Mouse (Mus musculus) midbrain, embryonic 14.5 days (tissue): ENCODE measurements around the gene Agmo. TPM values are rescaled to one million over a fixed set of nuclear protein-coding genes. Genes with fewer than 3 reads are reported as not detected.
A peak's percentile ranks its signal among the peaks of the same experiment; 100 is the strongest.

Source experiments
- ATAC-seq: fragments of 200-750 bp; cut with Nextera tagmentation; 2 replicates; pipeline ENCODE4 v1.8.0; 2017; ENCODE audit warnings: moderate number of reproducible peaks, moderate library complexity; ENCODE audit not compliant: low FRiP score, low TSS enrichment
- DNase-seq: peaks from one replicate; pipeline ENCODE4 v3.0.0-alpha.2; 2015
- H3K27ac ChIP-seq: fragments of 300-500 bp; sonication (generic); replicated peaks from 2 replicates; pipeline ENCODE4 v1.5.1; 2014; ENCODE audit warnings: mild to moderate bottlenecking, low read depth, low read length, moderate library complexity
- H3K27me3 ChIP-seq: fragments of 300-500 bp; sonication (generic); 2 replicates; pipeline ENCODE4 v1.6.1; 2014; ENCODE audit warnings: low read length, control low read depth, mixed read lengths; ENCODE audit not compliant: control insufficient read depth, insufficient read depth
- H3K36me3 ChIP-seq: fragments of 300-500 bp; sonication (generic); 2 replicates; pipeline ENCODE4 v1.6.1; 2014; ENCODE audit warnings: low read length, control low read depth; ENCODE audit not compliant: control insufficient read depth, insufficient read depth
- H3K4me1 ChIP-seq: fragments of 300-500 bp; sonication (generic); 2 replicates; pipeline ENCODE4 v1.6.1; 2014; ENCODE audit warnings: mild to moderate bottlenecking, antibody characterized with exemption, low read length, control low read depth; ENCODE audit not compliant: control insufficient read depth, insufficient read depth
- H3K4me2 ChIP-seq: fragments of 300-500 bp; sonication (generic); 2 replicates; pipeline ENCODE4 v1.6.1; 2014; ENCODE audit warnings: mild to moderate bottlenecking, low read length, moderate library complexity
- H3K4me3 ChIP-seq: fragments of 300-500 bp; sonication (generic); replicated peaks from 2 replicates; pipeline ENCODE4 v1.5.1; 2014; ENCODE audit warnings: low read depth, low read length
- H3K9ac ChIP-seq: fragments of 300-500 bp; sonication (generic); replicated peaks from 2 replicates; pipeline ENCODE4 v1.6.1; 2014; ENCODE audit warnings: mild to moderate bottlenecking, low read length, moderate library complexity
- H3K9me3 ChIP-seq: fragments of 300-500 bp; sonication (generic); 2 replicates; pipeline ENCODE4 v1.6.1; 2016; ENCODE audit warnings: low read length, control low read depth, mixed read lengths; ENCODE audit not compliant: control insufficient read depth
- WGBS: fragments of 180-500 bp; shearing (Covaris S2); extraction: QIAGEN DNeasy Blood & Tissue Kit; methylation state at CpG from one replicate; pipeline ENCODE4 v1.1.7; 2014; 5-methylcytosine and 5-hydroxymethylcytosine counted together
- polyA plus RNA-seq: library from polyadenylated mRNA; unstranded; fragments of >200 nt; fragmentation: Nextera tagmentation; extraction: Ambion mirVana; gene quantifications from 2 replicates; pipeline ENCODE4 v1.2.1, GENCODE M21; 2014

Gene Agmo
- polyA plus RNA-seq, 1 experiment from 2014 or later: 0.47 TPM

GRCm38 (mm10) chr12:37268636-37269152 is 27.3 kb downstream of the Agmo start:
- no peak overlapping the region for H3K4me2 ChIP-seq
- H3K9me3 ChIP-seq: no peaks in the 10 kb centered on the region
- ATAC-seq (no peak), DNase-seq (no peak)
- no peak overlapping the region for H3K4me3 ChIP-seq
- H3K4me1 ChIP-seq: 0 out of 2 replicates have a peak, but pooled peaks cover 2% of the 10 kb centered on the region
- no peaks in the 10 kb centered on the region for H3K36me3 ChIP-seq
- H3K27ac ChIP-seq: no peak overlapping the region
- WGBS: 76% methylated on average over 6 of the region's 6 CpGs
- no peak overlapping the region for H3K9ac ChIP-seq
- no peaks in the 10 kb centered on the region for H3K27me3 ChIP-seq

GRCm38 (mm10) chr12:37272660-37273059 is 31.2 kb downstream of the Agmo start:
- DNase-seq: peak; percentile 15
- Histone ChIP-seq H3K4me2 (no peak overlapping the region), H3K9me3 (no peaks in the 10 kb centered on the region), H3K27me3 (no peaks in the 10 kb centered on the region), H3K9ac (no peak overlapping the region), H3K4me1 (no peaks in the 10 kb centered on the region), H3K36me3 (no peaks in the 10 kb centered on the region), H3K27ac (no peak overlapping the region), H3K4me3 (no peak overlapping the region)
- 77% methylated on average over 3 of the region's 3 CpGs for WGBS
- ATAC-seq: no peak

GRCm38 (mm10) chr12:37273964-37274657 is 32.7 kb downstream of the Agmo start:
- H3K4me1 ChIP-seq: no peaks in the 10 kb centered on the region
- DNase-seq (peak; percentile 12), ATAC-seq (peak; percentile 49; the same call in 1 of the 2 replicates)
- no peak overlapping the region for H3K4me2 ChIP-seq
- WGBS: 77% methylated on average over 5 of the region's 5 CpGs
- no peaks in the 10 kb centered on the region for H3K27me3 ChIP-seq
- H3K27ac ChIP-seq: 0 out of 2 replicates have a peak overlapping the region, but pooled peaks have one; percentile 8
- no peaks in the 10 kb centered on the region for H3K9me3 ChIP-seq
- H3K9ac ChIP-seq: no peak overlapping the region
- H3K4me3 ChIP-seq: no peak overlapping the region
- H3K36me3 ChIP-seq: no peaks in the 10 kb centered on the region

- 56% methylated on average over 2 of the region's 2 CpGs for WGBS
Observed at GRCm38 (mm10) chr12:37274658-37275019, 33.2 kb downstream of the Agmo start.

GRCm38 (mm10) chr12:37306956-37307466 is 65.6 kb downstream of the Agmo start:
- H3K27ac ChIP-seq: no peak overlapping the region
- DNase-seq (no peak), ATAC-seq (no peak)
- no peaks in the 10 kb centered on the region for H3K36me3 ChIP-seq
- WGBS: 88% methylated on average over 1 of the region's 1 CpGs
- H3K9me3 ChIP-seq: no peaks in the 10 kb centered on the region
- H3K4me1 ChIP-seq: no peaks in the 10 kb centered on the region
- no peak overlapping the region for H3K4me3 ChIP-seq
- no peaks in the 10 kb centered on the region for H3K27me3 ChIP-seq
- no peak overlapping the region for H3K4me2 ChIP-seq
- H3K9ac ChIP-seq: no peak overlapping the region

More at GRCm38 (mm10) chr12:37274658-37275019, 33.2 kb downstream of the Agmo start:
- DNase-seq (peak; percentile 29), ATAC-seq (no peak)
- Histone ChIP-seq H3K9me3 (no peaks in the 10 kb centered on the region), H3K36me3 (no peaks in the 10 kb centered on the region), H3K27me3 (no peaks in the 10 kb centered on the region), H3K9ac (no peak overlapping the region), H3K4me2 (no peak overlapping the region), H3K27ac (no peak overlapping the region), H3K4me1 (no peaks in the 10 kb centered on the region), H3K4me3 (no peak overlapping the region)

- H3K4me1 ChIP-seq: no peaks in the 10 kb centered on the region
- no peaks in the 10 kb centered on the region for H3K9me3 ChIP-seq
- DNase-seq (no peak), ATAC-seq (no peak)
- H3K4me3 ChIP-seq: no peak overlapping the region
- H3K27ac ChIP-seq: no peak overlapping the region
- no peak overlapping the region for H3K9ac ChIP-seq
- H3K27me3 ChIP-seq: no peaks in the 10 kb centered on the region
- no peak overlapping the region for H3K4me2 ChIP-seq
- 92% methylated on average over 1 of the region's 1 CpGs for WGBS
- H3K36me3 ChIP-seq: no peaks in the 10 kb centered on the region
Observed at GRCm38 (mm10) chr12:37310786-37311185, 69.3 kb downstream of the Agmo start.

GRCm38 (mm10) chr12:37322860-37323259 is 81.4 kb downstream of the Agmo start:
- Histone ChIP-seq H3K4me2 (no peak overlapping the region), H3K4me1 (no peaks in the 10 kb centered on the region), H3K9me3 (no peaks in the 10 kb centered on the region), H3K4me3 (no peak overlapping the region), H3K36me3 (no peaks in the 10 kb centered on the region), H3K27ac (no peak overlapping the region), H3K27me3 (no peaks in the 10 kb centered on the region), H3K9ac (no peak overlapping the region)
- no peak for ATAC-seq
- DNase-seq: no peak
- 67% methylated on average over 3 of the region's 3 CpGs for WGBS

- H3K27me3 ChIP-seq: no peaks in the 10 kb centered on the region
- no peak overlapping the region for H3K4me3 ChIP-seq
- H3K4me2 ChIP-seq: no peak overlapping the region
- DNase-seq (no peak), ATAC-seq (no peak)
- peaks cover under 1% of the 10 kb centered on the region; the same call in 1 of the 2 replicates for H3K9me3 ChIP-seq
- no peak overlapping the region for H3K27ac ChIP-seq
- H3K9ac ChIP-seq: no peak overlapping the region
- no peaks in the 10 kb centered on the region for H3K4me1 ChIP-seq
- H3K36me3 ChIP-seq: no peaks in the 10 kb centered on the region
- WGBS: 64% methylated on average over 5 of the region's 5 CpGs
Observed at GRCm38 (mm10) chr12:37334987-37335386, 93.5 kb downstream of the Agmo start.

GRCm38 (mm10) chr12:37344225-37344624 is 102.8 kb downstream of the Agmo start:
- Histone ChIP-seq H3K27ac (no peak overlapping the region), H3K9ac (no peak overlapping the region), H3K4me1 (no peaks in the 10 kb centered on the region), H3K36me3 (no peaks in the 10 kb centered on the region), H3K27me3 (no peaks in the 10 kb centered on the region), H3K4me2 (no peak overlapping the region), H3K9me3 (no peaks in the 10 kb centered on the region), H3K4me3 (no peak overlapping the region)
- WGBS: 79% methylated on average over 5 of the region's 5 CpGs
- DNase-seq: peak; percentile 11
- no peak for ATAC-seq
